In genomic region chr3:154811833-154812232, GRCm38 (mm10) we compare ENCODE assay signal across 29 mouse cellular contexts.
DNase-seq lines count a peak whose midpoint lies in the region; ATAC-seq and TF ChIP-seq lines count a peak whose summit lies in the region.
"Had no signal": no experiment of that assay in that cellular context is flagged by ENCODE, and none has a peak within 500 bp of the region (broad histone marks: within the 10 kb centered on the region; RNA-seq: fewer than 3 reads in every experiment).

No protein-coding gene starts in this region.

- no peaks in the 10 kb centered on the region for H3K9me3 ChIP-seq in midbrain, embryonic 15.5 days
- H3K9me3 ChIP-seq in midbrain, embryonic 11.5 days (ENCODE audit: control insufficient read depth, low read length), result no peaks in the 10 kb centered on the region
- H3K9me3 ChIP-seq in forebrain, postnatal 0 days (ENCODE audit: low read length), result no peaks in the 10 kb centered on the region
- H3K9me3 ChIP-seq: embryonic facial prominence, embryonic 10.5 days; embryonic facial prominence, embryonic 13.5 days; forebrain, embryonic 12.5 days; forebrain, embryonic 15.5 days; heart, embryonic 10.5 days; heart, embryonic 13.5 days; hindbrain, embryonic 12.5 days had no signal

- WGBS in midbrain, embryonic 15.5 days, result 77% methylated on average over 9 of the region's 9 CpGs
- WGBS in midbrain, embryonic 11.5 days, result 78% methylated on average over 9 of the region's 9 CpGs
- 74% methylated on average over 9 of the region's 9 CpGs for WGBS in forebrain, postnatal 0 days

- H3K4me2 ChIP-seq in midbrain, embryonic 15.5 days, result no peak overlapping the region
- H3K4me2 ChIP-seq in midbrain, embryonic 11.5 days, result no peak overlapping the region
- no peak overlapping the region for H3K4me2 ChIP-seq in forebrain, postnatal 0 days (ENCODE audit: low read depth)
- H3K4me2 ChIP-seq: embryonic facial prominence, embryonic 13.5 days; forebrain, embryonic 12.5 days; forebrain, embryonic 15.5 days; heart, embryonic 13.5 days; hindbrain, embryonic 12.5 days had no signal

- no peak for ATAC-seq in midbrain, embryonic 15.5 days (replicated peaks)
- no peak for ATAC-seq in midbrain, embryonic 11.5 days (ENCODE audit: low FRiP score)
- ATAC-seq in forebrain, postnatal 0 days, result no peak
- ATAC-seq: activated CD4-positive, CD25-positive, alpha-beta regulatory T cell, adult 4 months had no signal

- DNase-seq in heart, adult 11 months, result peak; percentile 87
- no peak for DNase-seq in heart, adult 8-10 months (ENCODE audit: low spot score)
- DNase-seq in layer of hippocampus, adult 9-11 months, result peak; percentile 45
- DNase-seq in layer of hippocampus, adult 18-20 months (ENCODE audit: low spot score in 2 of 2), result no peak
- no peak for DNase-seq in midbrain, embryonic 11.5 days (ENCODE audit: low spot score, missing footprints)
- peak; percentile 51 for DNase-seq in brain, adult 2 months (ENCODE audit: low read depth, low spot score)
- no peak for DNase-seq in forebrain, postnatal 0 days
- DNase-seq: adrenal gland, adult 8-10 months; adrenal gland, postnatal 25 days; cerebellum, adult 11-12 months; cerebellum, adult 8-10 months; cerebellum, postnatal 10 days; cerebellum, postnatal 36 days; embryo, embryonic 11 days; gastrocnemius, adult 2 months; gastrocnemius, postnatal 14 days; heart, adult 18-20 months; heart, postnatal 14 days; heart, postnatal 4 days had no signal

- H3K4me1 ChIP-seq in midbrain, embryonic 15.5 days, result peaks cover 41% of the 10 kb centered on the region
- H3K4me1 ChIP-seq in midbrain, embryonic 11.5 days (ENCODE audit: control insufficient read depth, insufficient read depth, low read length), result peaks cover 8% of the 10 kb centered on the region; the same call in 1 of the 2 replicates
- H3K4me1 ChIP-seq in forebrain, postnatal 0 days (ENCODE audit: insufficient read depth), result peaks cover 24% of the 10 kb centered on the region

- H3K27me3 ChIP-seq in midbrain, embryonic 15.5 days (replicated peaks), result no peaks in the 10 kb centered on the region
- no peaks in the 10 kb centered on the region for H3K27me3 ChIP-seq in midbrain, embryonic 11.5 days (ENCODE audit: control insufficient read depth, insufficient read depth, low read length)
- H3K27me3 ChIP-seq in forebrain, postnatal 0 days (ENCODE audit: insufficient read depth, low read length), result no peaks in the 10 kb centered on the region
- H3K27me3 ChIP-seq: forebrain, embryonic 15.5 days; heart, embryonic 13.5 days; hindbrain, embryonic 12.5 days had no signal

- H3K9ac ChIP-seq in midbrain, embryonic 15.5 days, result no peak overlapping the region
- H3K9ac ChIP-seq in midbrain, embryonic 11.5 days (ENCODE audit: low read length), result no peak overlapping the region
- H3K9ac ChIP-seq in forebrain, postnatal 0 days, result no peak overlapping the region
- H3K9ac ChIP-seq: embryonic facial prominence, embryonic 13.5 days; forebrain, embryonic 12.5 days; forebrain, embryonic 15.5 days; heart, embryonic 13.5 days; hindbrain, embryonic 12.5 days had no signal

- peak overlapping the region; percentile 44; the same call in 1 of the 2 replicates for H3K27ac ChIP-seq in midbrain, embryonic 15.5 days
- no peak overlapping the region for H3K27ac ChIP-seq in midbrain, embryonic 11.5 days (ENCODE audit: low read depth, low read length)
- H3K27ac ChIP-seq in forebrain, postnatal 0 days (ENCODE audit: low read depth, low read length), result no peak overlapping the region
- H3K27ac ChIP-seq: embryonic facial prominence, embryonic 10.5 days; embryonic facial prominence, embryonic 13.5 days; forebrain, embryonic 12.5 days; gastrocnemius, adult 2 months; heart, embryonic 10.5 days; heart, embryonic 13.5 days had no signal

- no peak overlapping the region for H3K4me3 ChIP-seq in midbrain, embryonic 15.5 days
- H3K4me3 ChIP-seq in midbrain, embryonic 11.5 days (ENCODE audit: low read depth, low read length), result no peak overlapping the region
- H3K4me3 ChIP-seq in forebrain, postnatal 0 days (ENCODE audit: low read depth, low read length), result no peak overlapping the region
- H3K4me3 ChIP-seq: embryonic facial prominence, embryonic 10.5 days; embryonic facial prominence, embryonic 13.5 days; erythroblast, embryonic 14.5 days; forebrain, embryonic 12.5 days; forebrain, embryonic 15.5 days; gastrocnemius, adult 2 months; heart, embryonic 10.5 days; heart, embryonic 13.5 days; hindbrain, embryonic 12.5 days had no signal

- TF ChIP-seq CTCF in forebrain, postnatal 0 days (IDR thresholded peaks at IDR 0.05; ENCODE audit: low read depth), result no peak

- no peaks in the 10 kb centered on the region for H3K36me3 ChIP-seq in midbrain, embryonic 15.5 days (replicated peaks)
- H3K36me3 ChIP-seq in midbrain, embryonic 11.5 days (ENCODE audit: control insufficient read depth, insufficient read depth, low read length), result no peaks in the 10 kb centered on the region
- no peaks in the 10 kb centered on the region for H3K36me3 ChIP-seq in forebrain, postnatal 0 days (ENCODE audit: insufficient read depth)
- H3K36me3 ChIP-seq: embryonic facial prominence, embryonic 10.5 days; embryonic facial prominence, embryonic 13.5 days; forebrain, embryonic 12.5 days; forebrain, embryonic 15.5 days; heart, embryonic 10.5 days; hindbrain, embryonic 12.5 days had no signal

Comparison
In these comparisons a context has a peak if more than half of its experiments do, and no peak if none do; other contexts are left out.
1. DNase-seq: peak in heart, adult 11 months (single experiment), layer of hippocampus, adult 9-11 months (single experiment) and brain, adult 2 months (single experiment); none in heart, adult 8-10 months (single experiment), layer of hippocampus, adult 18-20 months (0 of 2), midbrain, embryonic 11.5 days (single experiment) and forebrain, postnatal 0 days (single experiment).